Mouse (Mus musculus) kidney, adult 2 months (tissue): Measurements from ENCODE around the gene Foxj2.

Source experiments
- CTCF ChIP-seq: fragments of 200-500 bp; conservative IDR thresholded peaks from 2 replicates; pipeline ENCODE4 v1.5.1; 2011; ENCODE audit warnings: low read depth, mild to moderate bottlenecking, control low read depth, low read length, moderate library complexity, mixed read lengths; ENCODE audit not compliant: insufficient read depth, insufficient read length
- POLR2A ChIP-seq: fragments of 200-500 bp; IDR thresholded peaks from one replicate; pipeline ENCODE4 v1.6.1; 2011; ENCODE audit warnings: low read depth, low read length, control low read depth

DNA sequence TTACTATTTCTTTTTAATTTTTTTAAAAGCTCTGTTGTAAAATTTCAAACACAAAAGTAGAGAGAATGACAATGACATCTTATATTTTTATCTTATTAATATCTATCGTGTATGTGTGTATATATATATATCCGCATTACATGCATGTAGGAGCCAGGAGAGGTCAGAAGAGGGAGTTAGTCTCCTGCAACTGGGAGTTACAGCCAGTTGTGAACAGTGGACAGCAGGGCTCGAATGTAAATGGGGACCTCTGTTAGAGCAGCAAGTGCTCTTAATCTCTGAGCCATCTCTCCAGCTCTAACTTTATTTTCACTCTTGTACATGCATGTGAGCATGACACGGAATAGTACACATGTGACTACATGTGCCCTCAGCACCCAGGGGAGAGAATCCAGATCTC lies 7.0 kb upstream of the Foxj2 start:
- TF ChIP-seq CTCF (no peak), POLR2A (no peak)
